Mouse (Mus musculus) neural tube, embryonic 15.5 days (tissue): ENCODE measurements around the gene Csrp1. TPM values are rescaled to one million over a fixed set of nuclear protein-coding genes. Genes with fewer than 3 reads are reported as not detected.
A peak's percentile ranks its signal among the peaks of the same experiment; 100 is the strongest.

ENCODE experiments used
- ATAC-seq: fragments of 200-750 bp; cut with Nextera tagmentation; 2 replicates; pipeline ENCODE4 v1.8.0; 2017; ENCODE audit warnings: mild to moderate bottlenecking, moderate TSS enrichment, moderate library complexity; ENCODE audit not compliant: low FRiP score
- H3K27ac ChIP-seq: fragments of 300-500 bp; sonication (generic); replicated peaks from 2 replicates; pipeline ENCODE4 v1.5.1; 2015; ENCODE audit warnings: mild to moderate bottlenecking, inconsistent platforms
- H3K27me3 ChIP-seq: fragments of 300-500 bp; sonication (generic); replicated peaks from 2 replicates; pipeline ENCODE4 v1.6.1; 2015; ENCODE audit warnings: inconsistent platforms
- H3K36me3 ChIP-seq: fragments of 300-500 bp; sonication (generic); 2 replicates; pipeline ENCODE4 v1.6.1; 2015; ENCODE audit warnings: inconsistent platforms
- H3K4me1 ChIP-seq: fragments of 300-500 bp; sonication (generic); 2 replicates; pipeline ENCODE4 v1.6.1; 2015; ENCODE audit warnings: inconsistent platforms
- H3K4me2 ChIP-seq: fragments of 300-500 bp; sonication (generic); 2 replicates; pipeline ENCODE4 v1.6.1; 2015; ENCODE audit warnings: inconsistent platforms, mild to moderate bottlenecking, moderate library complexity
- H3K4me3 ChIP-seq: fragments of 300-500 bp; sonication (generic); replicated peaks from 2 replicates; pipeline ENCODE4 v1.5.1; 2015; ENCODE audit warnings: mild to moderate bottlenecking, inconsistent platforms
- H3K9ac ChIP-seq: fragments of 300-500 bp; sonication (generic); replicated peaks from 2 replicates; pipeline ENCODE4 v1.6.1; 2015; ENCODE audit warnings: mild to moderate bottlenecking, inconsistent platforms
- H3K9me3 ChIP-seq: fragments of 300-500 bp; sonication (generic); replicated peaks from 2 replicates; pipeline ENCODE4 v1.6.1; 2016; ENCODE audit warnings: inconsistent platforms
- WGBS: fragments of 180-500 bp; shearing (Covaris S2); methylation state at CpG from one replicate; pipeline ENCODE4 v1.1.7; 2015; ENCODE audit warnings: mixed read lengths; 5-methylcytosine and 5-hydroxymethylcytosine counted together
- polyA plus RNA-seq: library from polyadenylated mRNA; unstranded; fragments of >200 nt; fragmentation: Nextera tagmentation; extraction: Ambion mirVana; gene quantifications from 2 replicates; pipeline ENCODE4 v1.2.1, GENCODE M21; 2015

Csrp1 gene
- polyA plus RNA-seq, 1 experiment from 2014 or later, result 18.8 TPM

DNA sequence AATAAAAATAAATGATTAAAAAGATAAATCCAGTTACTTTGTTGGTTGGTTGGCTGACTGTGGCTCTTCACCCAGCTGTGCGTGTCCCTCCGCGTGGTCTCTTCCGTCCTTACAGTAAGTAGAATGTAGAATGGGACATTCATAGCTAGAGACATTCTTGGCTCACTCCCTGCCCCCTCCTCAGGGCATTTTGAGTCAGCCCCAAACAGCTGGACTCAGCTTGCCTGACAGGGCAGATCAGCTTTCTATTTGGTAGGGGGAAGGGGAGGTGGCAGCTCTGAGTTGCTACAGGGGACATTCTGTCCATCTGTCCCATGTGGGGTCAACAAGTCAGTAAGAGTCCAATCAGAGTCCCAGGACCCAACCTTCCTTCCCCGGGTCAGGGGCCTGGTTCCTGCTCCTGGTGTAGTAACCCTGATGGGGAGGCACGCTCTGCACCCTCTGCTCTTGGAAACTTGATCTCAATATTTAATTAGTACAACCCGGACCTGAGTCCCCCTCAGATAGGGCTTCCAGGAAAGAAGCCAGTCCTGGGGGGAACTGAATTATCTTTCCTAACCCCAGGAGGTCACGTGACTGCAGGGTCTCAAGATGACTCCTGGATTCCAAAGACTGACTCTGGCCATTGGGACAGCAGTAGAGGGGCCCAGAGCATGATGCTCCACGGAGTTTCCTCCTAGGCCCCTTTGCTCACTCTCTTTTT is 43.8 kb downstream of the Csrp1 start:
- Histone ChIP-seq H3K9ac (no peak overlapping the region), H3K27ac (no peak overlapping the region), H3K4me3 (no peak overlapping the region), H3K4me2 (no peak overlapping the region), H3K9me3 (no peaks in the 10 kb centered on the region), H3K36me3 (no peaks in the 10 kb centered on the region), H3K27me3 (0 out of 2 replicates have a peak, but pooled peaks cover 3% of the 10 kb centered on the region), H3K4me1 (peaks cover 29% of the 10 kb centered on the region)
- ATAC-seq, result no peak
- WGBS, result 85% methylated on average over 9 of the region's 9 CpGs

DNA sequence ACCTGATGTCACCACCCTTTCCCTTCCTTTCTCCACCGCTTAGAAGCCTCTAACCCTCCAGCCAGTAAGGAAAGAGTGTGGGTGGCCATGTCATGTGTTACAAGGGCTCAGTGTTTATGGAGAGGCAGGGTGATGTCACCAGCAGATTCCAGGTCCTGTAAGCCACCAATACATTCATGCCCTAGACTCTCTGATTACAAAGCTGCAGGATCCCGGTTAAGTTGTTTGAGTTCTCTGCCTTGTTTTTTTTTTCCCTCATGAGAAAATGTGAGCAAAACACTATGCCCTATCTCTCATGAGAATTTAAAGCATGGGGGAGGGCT is 44.3 kb downstream of the Csrp1 start:
- peaks cover 29% of the 10 kb centered on the region for H3K4me1 ChIP-seq
- H3K27me3 ChIP-seq, result 0 out of 2 replicates have a peak, but pooled peaks cover 4% of the 10 kb centered on the region
- no peak overlapping the region for H3K9ac ChIP-seq
- 83% methylated on average over 2 of the region's 2 CpGs for WGBS
- H3K4me3 ChIP-seq, result no peak overlapping the region
- no peaks in the 10 kb centered on the region for H3K9me3 ChIP-seq
- H3K36me3 ChIP-seq, result peaks cover 2% of the 10 kb centered on the region; the same call in 1 of the 2 replicates
- H3K4me2 ChIP-seq, result no peak overlapping the region
- H3K27ac ChIP-seq, result no peak overlapping the region
- ATAC-seq, result no peak

DNA sequence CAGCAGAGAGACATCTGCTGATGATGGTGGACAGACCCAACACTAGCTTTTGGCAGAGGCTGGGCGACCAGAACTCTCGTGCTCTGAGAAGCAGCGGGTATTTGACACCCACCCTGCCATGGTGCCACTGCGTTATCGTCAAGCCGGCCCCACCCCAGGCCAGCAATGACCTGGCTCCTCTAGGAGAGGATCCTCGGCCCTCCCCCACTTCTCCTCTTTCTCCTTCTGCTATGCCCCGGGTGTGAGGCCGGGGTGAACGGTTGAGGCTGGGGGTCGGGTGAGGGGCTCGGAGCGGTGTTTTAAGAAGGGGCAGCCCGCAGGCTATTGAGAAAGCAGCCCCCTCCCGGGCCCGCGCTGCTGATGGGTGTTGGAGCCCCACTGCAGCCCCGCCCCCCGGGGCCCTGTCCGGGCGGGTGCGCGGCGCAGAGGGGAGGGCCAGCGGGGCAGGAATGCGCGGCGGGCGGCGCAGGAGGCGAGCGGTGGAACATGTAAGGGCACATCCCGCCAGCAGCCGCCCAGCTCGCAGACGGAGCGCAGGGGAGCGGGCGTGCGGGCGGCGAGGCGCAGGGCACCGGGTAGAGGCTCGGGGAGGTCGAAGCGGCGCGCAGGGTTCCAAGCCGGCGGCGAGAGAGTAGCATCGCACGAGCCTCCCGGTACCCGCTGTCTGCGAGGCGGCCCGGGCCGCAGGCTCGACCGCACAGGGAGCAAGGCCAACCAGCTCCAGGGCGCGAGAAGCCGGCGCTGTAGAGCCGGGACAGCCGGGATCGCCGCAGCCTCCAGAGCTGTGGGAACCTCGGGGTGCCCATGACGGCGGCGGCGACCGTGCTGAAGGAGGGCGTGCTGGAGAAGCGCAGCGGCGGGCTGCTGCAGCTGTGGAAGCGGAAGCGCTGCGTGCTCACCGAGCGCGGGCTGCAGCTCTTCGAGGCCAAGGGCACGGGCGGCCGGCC is 46.1 kb downstream of the Csrp1 start, which contains the start of gene Phlda3:
Phlda3 (plus strand) TSS at position 475 of the 947 bp plus-strand sequence.
- H3K4me2 ChIP-seq, result peak within 1 kb of the TSS; percentile 92
- peak; percentile 81 for ATAC-seq
- H3K4me1 ChIP-seq, result peaks cover 36% of the 10 kb centered on the region
- no peaks in the 10 kb centered on the region for H3K9me3 ChIP-seq
- peaks cover 8% of the 10 kb centered on the region; the same call in 1 of the 2 replicates for H3K36me3 ChIP-seq
- H3K27ac ChIP-seq, result peak within 1 kb of the TSS; percentile 66
- WGBS, result under 1% methylated on average over 81 of the region's 90 CpGs
- peak within 1 kb of the TSS; percentile 50 for H3K4me3 ChIP-seq
- peak within 1 kb of the TSS; percentile 65 for H3K9ac ChIP-seq
- 0 out of 2 replicates have a peak, but pooled peaks cover 4% of the 10 kb centered on the region for H3K27me3 ChIP-seq

DNA sequence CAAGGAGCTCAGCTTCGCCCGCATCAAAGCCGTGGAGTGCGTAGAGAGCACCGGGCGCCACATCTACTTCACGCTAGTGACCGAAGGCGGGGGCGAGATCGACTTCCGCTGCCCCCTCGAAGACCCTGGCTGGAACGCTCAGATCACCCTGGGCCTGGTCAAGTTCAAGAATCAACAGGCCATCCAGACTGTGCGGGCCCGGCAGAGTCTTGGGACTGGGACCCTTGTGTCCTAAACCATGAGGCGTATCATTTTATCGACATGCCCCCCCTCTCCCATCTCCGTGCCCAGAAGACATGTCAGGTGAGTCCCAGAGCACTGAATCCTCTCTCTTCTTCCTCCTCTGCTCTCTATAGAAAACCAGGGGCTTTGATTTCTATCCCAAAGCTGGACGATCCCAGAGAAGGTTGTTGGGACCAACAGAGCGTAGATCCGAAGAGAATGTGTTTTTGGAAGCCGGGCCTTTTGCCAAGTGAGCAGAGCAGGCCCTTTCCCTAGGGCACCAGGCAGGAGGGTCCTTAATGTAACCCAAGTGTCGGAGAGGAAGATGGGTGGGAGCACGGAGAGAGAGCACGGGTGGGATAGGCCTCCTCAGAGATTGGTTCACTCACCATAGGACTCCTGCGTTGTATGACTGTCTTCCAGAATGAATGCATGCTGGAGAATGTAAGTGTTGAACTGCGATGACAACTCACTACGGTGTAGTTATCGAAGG is 46.9 kb downstream of the Csrp1 start:
- 0 out of 2 replicates have a peak, but pooled peaks cover 4% of the 10 kb centered on the region for H3K27me3 ChIP-seq
- H3K9me3 ChIP-seq, result no peaks in the 10 kb centered on the region
- H3K36me3 ChIP-seq, result peaks cover 8% of the 10 kb centered on the region; the same call in 1 of the 2 replicates
- peak overlapping the region; percentile 92 for H3K4me2 ChIP-seq
- peak overlapping the region; percentile 65 for H3K9ac ChIP-seq
- H3K4me3 ChIP-seq, result peak overlapping the region; percentile 50
- H3K4me1 ChIP-seq, result peaks cover 44% of the 10 kb centered on the region
- peak overlapping the region; percentile 66 for H3K27ac ChIP-seq
- peak; percentile 15; the same call in 1 of the 2 replicates for ATAC-seq
- WGBS, result 24% methylated on average over 29 of the region's 30 CpGs

DNA sequence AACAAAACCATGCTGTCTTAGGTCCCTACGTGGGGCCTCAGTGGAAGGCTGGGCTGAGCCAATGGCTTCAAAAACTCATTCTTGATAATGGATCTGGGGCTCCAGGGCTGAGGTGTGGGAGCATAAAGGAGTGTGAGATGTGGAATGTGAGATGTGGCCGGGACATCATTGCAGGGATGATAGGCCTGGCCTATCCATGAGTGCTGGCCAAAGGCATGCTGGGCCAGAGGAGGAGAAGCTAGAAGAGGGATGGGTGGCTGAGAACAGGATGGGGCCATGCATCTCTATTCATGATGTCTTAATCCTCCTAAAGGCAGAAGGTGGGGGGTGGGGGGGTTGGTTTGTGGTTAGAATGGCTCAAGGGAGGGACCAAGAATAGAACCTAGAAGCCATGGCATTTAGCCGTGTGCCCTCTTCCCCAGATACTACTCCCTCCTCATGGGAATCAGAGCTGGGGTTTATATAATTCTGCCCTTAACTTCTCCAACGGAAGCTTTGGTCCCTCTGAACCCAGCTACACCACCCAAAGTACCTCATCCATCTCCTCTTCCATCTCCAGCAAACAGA is 47.5 kb downstream of the Csrp1 start:
- no peaks in the 10 kb centered on the region for H3K9me3 ChIP-seq
- peaks cover 8% of the 10 kb centered on the region; the same call in 1 of the 2 replicates for H3K36me3 ChIP-seq
- ATAC-seq, result no peak
- H3K4me3 ChIP-seq, result peak overlapping the region; percentile 50
- H3K9ac ChIP-seq, result no peak overlapping the region
- H3K27me3 ChIP-seq, result 0 out of 2 replicates have a peak, but pooled peaks cover 4% of the 10 kb centered on the region
- 86% methylated on average over 4 of the region's 4 CpGs for WGBS
- no peak overlapping the region for H3K27ac ChIP-seq
- peaks cover 45% of the 10 kb centered on the region for H3K4me1 ChIP-seq
- peak overlapping the region; percentile 92 for H3K4me2 ChIP-seq

DNA sequence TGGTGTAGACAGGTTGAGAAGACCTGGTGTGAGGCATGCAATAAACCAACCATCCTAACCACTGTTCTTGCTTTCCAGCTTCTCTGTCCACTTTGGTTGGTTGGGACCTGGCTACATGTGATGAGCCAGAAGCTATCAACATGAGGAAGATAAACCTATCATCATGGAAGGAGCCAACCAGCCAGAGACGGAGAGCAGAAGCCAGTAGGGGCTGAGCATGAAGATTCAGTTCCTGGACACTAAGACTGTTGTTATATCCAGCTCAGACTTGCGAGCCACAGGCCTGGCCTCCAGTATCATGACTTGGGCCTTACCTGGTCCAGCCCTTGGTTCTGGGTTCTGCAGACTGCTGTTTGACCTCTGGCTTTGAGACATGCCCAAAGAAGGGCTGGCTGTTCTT is 48.5 kb downstream of the Csrp1 start:
- WGBS, result 96% methylated on average over 2 of the region's 2 CpGs
- H3K9ac ChIP-seq, result no peak overlapping the region
- H3K27me3 ChIP-seq, result 0 out of 2 replicates have a peak, but pooled peaks cover 4% of the 10 kb centered on the region
- no peaks in the 10 kb centered on the region for H3K9me3 ChIP-seq
- H3K4me3 ChIP-seq, result no peak overlapping the region
- no peak overlapping the region for H3K4me2 ChIP-seq
- H3K36me3 ChIP-seq, result peaks cover 8% of the 10 kb centered on the region; the same call in 1 of the 2 replicates
- ATAC-seq, result no peak
- peaks cover 45% of the 10 kb centered on the region for H3K4me1 ChIP-seq
- H3K27ac ChIP-seq, result no peak overlapping the region

DNA sequence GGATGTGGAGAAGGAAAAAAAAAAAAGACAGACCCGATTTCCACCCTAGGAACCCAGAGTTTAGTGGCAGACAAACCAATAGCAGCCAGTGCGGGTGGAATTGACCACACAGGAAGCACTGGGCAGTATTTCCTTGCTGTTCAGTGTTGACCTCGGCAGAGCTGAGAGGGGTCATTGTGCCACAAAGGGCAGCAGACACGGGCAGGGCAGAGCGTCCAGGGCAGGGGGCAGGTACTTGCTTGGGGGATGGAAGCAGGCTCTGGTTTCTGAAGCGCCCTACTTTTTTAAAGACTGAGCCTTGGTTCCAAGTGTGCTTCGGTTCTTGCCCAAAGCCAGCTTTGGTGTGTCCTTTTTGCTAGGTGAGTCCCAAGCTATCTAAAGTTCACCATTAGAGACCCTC is 50.4 kb downstream of the Csrp1 start:
- WGBS, result 76% methylated on average over 7 of the region's 7 CpGs
- Histone ChIP-seq H3K36me3 (peaks cover 8% of the 10 kb centered on the region; the same call in 1 of the 2 replicates), H3K4me1 (peaks cover 44% of the 10 kb centered on the region), H3K4me2 (no peak overlapping the region), H3K27ac (no peak overlapping the region), H3K4me3 (no peak overlapping the region), H3K9ac (no peak overlapping the region), H3K9me3 (no peaks in the 10 kb centered on the region), H3K27me3 (0 out of 2 replicates have a peak, but pooled peaks cover 4% of the 10 kb centered on the region)
- ATAC-seq, result no peak

DNA sequence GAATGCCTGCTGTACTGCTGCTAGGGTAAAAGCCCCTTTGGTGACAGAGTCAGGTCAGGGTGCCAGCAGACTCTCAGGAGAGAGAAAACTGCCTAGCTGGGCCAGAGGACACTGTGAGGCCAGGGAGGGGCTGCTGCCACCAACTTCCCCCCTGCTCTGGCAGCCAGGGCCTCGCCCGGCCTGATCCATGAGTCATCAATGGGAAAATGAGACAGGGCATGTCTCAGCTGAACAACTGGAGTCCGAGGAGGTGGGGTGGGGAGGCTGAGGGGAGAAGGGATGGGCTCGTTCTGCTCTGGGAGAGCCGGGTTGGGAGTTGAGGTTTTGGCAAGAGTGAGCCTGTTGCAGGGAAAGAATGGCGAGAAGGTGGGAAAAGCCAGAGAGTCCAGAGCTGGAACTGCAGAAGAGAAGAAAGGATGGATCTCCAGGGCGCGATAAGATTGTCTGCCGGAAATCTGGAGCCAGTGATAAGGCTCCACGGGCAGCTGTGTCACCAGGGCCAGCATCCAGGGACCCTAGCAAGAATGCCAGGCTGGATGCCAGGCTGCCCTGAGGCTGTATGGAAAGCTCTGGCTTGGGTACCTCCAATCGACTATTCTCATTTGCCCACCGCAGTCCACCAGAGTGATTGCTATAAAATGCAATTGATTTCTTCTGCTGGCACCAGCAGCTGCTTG is 51.2 kb downstream of the Csrp1 start:
- no peak overlapping the region for H3K4me2 ChIP-seq
- H3K4me1 ChIP-seq, result peaks cover 37% of the 10 kb centered on the region
- H3K27me3 ChIP-seq, result 0 out of 2 replicates have a peak, but pooled peaks cover 4% of the 10 kb centered on the region
- 39% methylated on average over 12 of the region's 12 CpGs for WGBS
- H3K4me3 ChIP-seq, result no peak overlapping the region
- no peak; the same call in 1 of the 2 replicates for ATAC-seq
- no peak overlapping the region for H3K27ac ChIP-seq
- no peak overlapping the region for H3K9ac ChIP-seq
- H3K9me3 ChIP-seq, result no peaks in the 10 kb centered on the region
- H3K36me3 ChIP-seq, result peaks cover 8% of the 10 kb centered on the region; the same call in 1 of the 2 replicates

DNA sequence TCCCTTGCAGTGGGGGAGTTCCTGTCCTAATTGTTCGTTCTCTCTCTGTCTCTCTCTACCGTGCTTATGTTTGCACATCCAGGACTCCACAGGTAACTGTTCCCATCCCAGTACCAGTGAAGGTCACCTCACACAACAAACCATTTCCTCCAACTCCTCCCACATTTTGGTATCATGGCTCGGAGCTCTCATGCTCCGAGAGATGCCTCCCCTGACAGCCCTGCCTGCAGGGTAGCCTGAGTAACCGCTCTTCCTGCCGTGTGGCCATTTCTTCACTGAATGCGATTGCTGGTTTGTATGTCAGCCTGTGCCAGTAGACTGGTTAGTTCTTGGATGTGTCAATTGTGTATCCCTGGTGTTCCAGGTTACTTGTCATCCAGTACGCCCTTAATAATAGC is 51.7 kb downstream of the Csrp1 start:
- Histone ChIP-seq H3K27ac (no peak overlapping the region), H3K27me3 (0 out of 2 replicates have a peak, but pooled peaks cover 4% of the 10 kb centered on the region), H3K9me3 (no peaks in the 10 kb centered on the region), H3K4me1 (peaks cover 35% of the 10 kb centered on the region), H3K4me3 (no peak overlapping the region), H3K36me3 (peaks cover 8% of the 10 kb centered on the region; the same call in 1 of the 2 replicates), H3K4me2 (no peak overlapping the region), H3K9ac (no peak overlapping the region)
- 51% methylated on average over 8 of the region's 8 CpGs for WGBS
- no peak for ATAC-seq

DNA sequence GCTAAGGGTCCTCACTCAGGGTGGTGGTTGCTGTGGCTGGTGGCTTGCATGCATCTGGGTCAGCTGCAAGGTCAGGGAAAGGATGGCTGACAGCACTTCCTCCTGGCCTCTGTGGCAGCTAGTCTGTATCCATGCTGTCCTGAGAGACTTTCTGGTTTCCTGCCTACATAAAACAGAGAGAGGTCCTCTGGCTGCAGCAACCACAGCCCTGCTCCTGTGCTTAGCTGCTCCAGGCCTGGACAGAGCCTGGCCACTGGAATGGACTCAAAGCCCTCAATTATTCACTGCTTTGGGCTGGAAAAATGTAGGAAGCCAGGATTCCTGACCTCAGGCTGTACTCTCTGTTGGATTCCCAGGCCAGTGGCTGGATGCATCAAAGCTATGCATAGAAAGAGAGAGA is 56.7 kb downstream of the Csrp1 start:
- Histone ChIP-seq H3K36me3 (no peaks in the 10 kb centered on the region), H3K9me3 (no peaks in the 10 kb centered on the region), H3K27ac (no peak overlapping the region), H3K27me3 (peaks cover 2% of the 10 kb centered on the region; the same call in 1 of the 2 replicates), H3K9ac (no peak overlapping the region), H3K4me2 (no peak overlapping the region), H3K4me3 (no peak overlapping the region), H3K4me1 (peaks cover 19% of the 10 kb centered on the region)
- no peak for ATAC-seq
